ENCODE assay signal across 19 mouse cellular contexts in genomic region chr6:134885515-134885914, GRCm38 (mm10). TPM values are rescaled to one million over a fixed set of nuclear protein-coding genes. Genes with fewer than 3 reads are reported as not detected.
DNase-seq lines count a peak whose midpoint lies in the region; ATAC-seq and TF ChIP-seq lines count a peak whose summit lies in the region.
"Had no signal": no experiment of that assay in that cellular context is flagged by ENCODE, and none has a peak within 500 bp of the region (broad histone marks: within the 10 kb centered on the region; RNA-seq: fewer than 3 reads in every experiment).

No protein-coding gene starts in this region.

- 90% methylated on average over 2 of the region's 2 CpGs for WGBS in heart, embryonic 12.5 days
- 93% methylated on average over 2 of the region's 2 CpGs for WGBS in forebrain, embryonic 16.5 days
- 93% methylated on average over 2 of the region's 2 CpGs for WGBS in midbrain, embryonic 10.5 days
- 94% methylated on average over 2 of the region's 2 CpGs for WGBS in neural tube, embryonic 13.5 days
- 94% methylated on average over 2 of the region's 2 CpGs for WGBS in stomach, postnatal 0 days

- TF ChIP-seq CTCF in stomach, postnatal 0 days (IDR thresholded peaks at IDR 0.05; ENCODE audit: low read depth): no peak

- H3K27me3 ChIP-seq in heart, embryonic 12.5 days (replicated peaks): no peaks in the 10 kb centered on the region
- no peaks in the 10 kb centered on the region for H3K27me3 ChIP-seq in forebrain, embryonic 16.5 days (replicated peaks; ENCODE audit: control insufficient read depth, insufficient read depth, low read length)
- H3K27me3 ChIP-seq in midbrain, embryonic 10.5 days (ENCODE audit: low read depth, poor library complexity, severe bottlenecking): no peaks in the 10 kb centered on the region
- H3K27me3 ChIP-seq in neural tube, embryonic 13.5 days: no peaks in the 10 kb centered on the region
- H3K27me3 ChIP-seq in stomach, postnatal 0 days (ENCODE audit: control insufficient read depth, insufficient read depth, low read length): no peaks in the 10 kb centered on the region
- H3K27me3 ChIP-seq: CH12.LX; limb, embryonic 15.5 days had no signal

- H3K9me3 ChIP-seq in heart, embryonic 12.5 days (replicated peaks): no peaks in the 10 kb centered on the region
- H3K9me3 ChIP-seq in forebrain, embryonic 16.5 days (ENCODE audit: control insufficient read depth, low read length): no peaks in the 10 kb centered on the region
- no peaks in the 10 kb centered on the region for H3K9me3 ChIP-seq in midbrain, embryonic 10.5 days (replicated peaks)
- no peaks in the 10 kb centered on the region for H3K9me3 ChIP-seq in neural tube, embryonic 13.5 days
- H3K9me3 ChIP-seq in stomach, postnatal 0 days (ENCODE audit: control insufficient read depth, low read length): no peaks in the 10 kb centered on the region
- H3K9me3 ChIP-seq: embryonic facial prominence, embryonic 10.5 days; heart, embryonic 10.5 days; limb, embryonic 15.5 days had no signal

- H3K9ac ChIP-seq in heart, embryonic 12.5 days: no peak overlapping the region
- H3K9ac ChIP-seq in forebrain, embryonic 16.5 days (replicated peaks; ENCODE audit: low read depth, low read length): no peak overlapping the region
- peak overlapping the region; percentile 88; the same call in 1 of the 2 replicates for H3K9ac ChIP-seq in neural tube, embryonic 13.5 days
- no peak overlapping the region for H3K9ac ChIP-seq in stomach, postnatal 0 days (ENCODE audit: low read length)
- H3K9ac ChIP-seq: limb, embryonic 15.5 days had no signal

- H3K4me2 ChIP-seq in heart, embryonic 12.5 days: no peak overlapping the region
- H3K4me2 ChIP-seq in forebrain, embryonic 16.5 days (ENCODE audit: low read length): peak overlapping the region; percentile 59
- H3K4me2 ChIP-seq in neural tube, embryonic 13.5 days: peak overlapping the region; percentile 62
- H3K4me2 ChIP-seq in stomach, postnatal 0 days (replicated peaks; ENCODE audit: low read depth): no peak overlapping the region
- H3K4me2 ChIP-seq: limb, embryonic 15.5 days had no signal

- ATAC-seq in heart, embryonic 12.5 days (ENCODE audit: insufficient number of reproducible peaks, low FRiP score): no peak
- ATAC-seq in forebrain, embryonic 16.5 days: no peak
- ATAC-seq in neural tube, embryonic 13.5 days (ENCODE audit: low read depth): no peak
- no peak for ATAC-seq in megakaryocyte progenitor cell, adult 5-6 weeks (replicated peaks; ENCODE audit: poor library complexity)
- ATAC-seq in stomach, postnatal 0 days (ENCODE audit: low FRiP score, low TSS enrichment): no peak

- H3K4me3 ChIP-seq in heart, embryonic 12.5 days: no peak overlapping the region
- no peak overlapping the region for H3K4me3 ChIP-seq in forebrain, embryonic 16.5 days (replicated peaks; ENCODE audit: low read length)
- H3K4me3 ChIP-seq in midbrain, embryonic 10.5 days: peak overlapping the region; percentile 70; the same call in 1 of the 2 replicates
- peak overlapping the region; percentile 65; the same call in 1 of the 2 replicates for H3K4me3 ChIP-seq in neural tube, embryonic 13.5 days
- H3K4me3 ChIP-seq in stomach, postnatal 0 days (ENCODE audit: low read depth, low read length): no peak overlapping the region
- H3K4me3 ChIP-seq: embryonic facial prominence, embryonic 10.5 days; heart, embryonic 10.5 days; limb, embryonic 15.5 days had no signal

- peak; percentile 63 for DNase-seq in heart, adult 11 months
- no peak for DNase-seq in midbrain, embryonic 10.5 days (ENCODE audit: low spot score)
- no peak for DNase-seq in embryo, embryonic 9.5 days (ENCODE audit: extremely low spot score)
- DNase-seq in stomach, postnatal 0 days (ENCODE audit: low spot score): no peak
- DNase-seq: adrenal gland, adult 2 months; cerebellum, postnatal 25 days; gastrocnemius, postnatal 36 days; heart, postnatal 14 days; lung, adult 18-20 months; retina, postnatal 1 day; right cerebral cortex, postnatal 4 days had no signal

- H3K27ac ChIP-seq in heart, embryonic 12.5 days (ENCODE audit: poor library complexity, severe bottlenecking): no peak overlapping the region
- no peak overlapping the region for H3K27ac ChIP-seq in forebrain, embryonic 16.5 days (ENCODE audit: low read length)
- no peak overlapping the region for H3K27ac ChIP-seq in midbrain, embryonic 10.5 days (replicated peaks)
- H3K27ac ChIP-seq in neural tube, embryonic 13.5 days (replicated peaks): no peak overlapping the region
- H3K27ac ChIP-seq in stomach, postnatal 0 days (replicated peaks): no peak overlapping the region
- H3K27ac ChIP-seq: embryonic facial prominence, embryonic 10.5 days; heart, embryonic 10.5 days; limb, embryonic 15.5 days had no signal

- TF ChIP-seq EP300 in stomach, postnatal 0 days (optimal IDR thresholded peaks at IDR 0.05): no peak

- peaks cover 23% of the 10 kb centered on the region for H3K4me1 ChIP-seq in heart, embryonic 12.5 days (replicated peaks)
- peaks cover 47% of the 10 kb centered on the region for H3K4me1 ChIP-seq in forebrain, embryonic 16.5 days (replicated peaks; ENCODE audit: control insufficient read depth, insufficient read depth, low read length)
- peaks cover 60% of the 10 kb centered on the region for H3K4me1 ChIP-seq in midbrain, embryonic 10.5 days
- H3K4me1 ChIP-seq in neural tube, embryonic 13.5 days (replicated peaks): peaks cover 74% of the 10 kb centered on the region
- no peaks in the 10 kb centered on the region for H3K4me1 ChIP-seq in stomach, postnatal 0 days (replicated peaks; ENCODE audit: control insufficient read depth, insufficient read depth)

- H3K36me3 ChIP-seq in heart, embryonic 12.5 days: no peaks in the 10 kb centered on the region; the same call in 1 of the 2 replicates
- H3K36me3 ChIP-seq in forebrain, embryonic 16.5 days (ENCODE audit: control insufficient read depth, insufficient read depth): no peaks in the 10 kb centered on the region
- H3K36me3 ChIP-seq in midbrain, embryonic 10.5 days: peaks cover 46% of the 10 kb centered on the region
- peaks cover 13% of the 10 kb centered on the region for H3K36me3 ChIP-seq in neural tube, embryonic 13.5 days
- H3K36me3 ChIP-seq in stomach, postnatal 0 days (ENCODE audit: control insufficient read depth, insufficient read depth, low read length): no peaks in the 10 kb centered on the region
- H3K36me3 ChIP-seq: heart, embryonic 10.5 days; limb, embryonic 15.5 days had no signal

RNA-seq across cellular contexts. Expression of gene Gpr19, which starts 12.9 kb away (rescaled TPM):
- 9.0 and 10.2 TPM in 2 replicates for polyA plus RNA-seq in heart, embryonic 12.5 days (2016; fragmentation: Nextera tagmentation; extraction: Ambion mirVana)
- 44.4 and 48.9 TPM in 2 replicates for polyA plus RNA-seq in forebrain, embryonic 16.5 days (2015; fragmentation: Nextera tagmentation; extraction: Ambion mirVana)
- 32.3 and 37.7 TPM in 2 replicates for polyA plus RNA-seq in midbrain, embryonic 10.5 days (2016; fragmentation: Nextera tagmentation; extraction: Ambion mirVana)
- polyA plus RNA-seq in neural tube, embryonic 13.5 days (2015; fragmentation: Nextera tagmentation; extraction: Ambion mirVana): 37.1 and 39.1 TPM in 2 replicates
- total RNA-seq in megakaryocyte progenitor cell, adult 5-6 weeks (2015): 7.7 and 12.8 TPM in 2 replicates
- 7.2 and 7.6 TPM in 2 replicates for total RNA-seq in megakaryocyte progenitor cell, adult 5-6 weeks (2017)
- polyA plus RNA-seq in stomach, postnatal 0 days (2015; fragmentation: Nextera tagmentation; extraction: Ambion mirVana): 6.6 and 6.9 TPM in 2 replicates

RNA-seq across cellular contexts. Expression of gene Cdkn1b, which starts 34.7 kb away (rescaled TPM):
- 16.8 and 17.4 TPM in 2 replicates for polyA plus RNA-seq in heart, embryonic 12.5 days (2016; fragmentation: Nextera tagmentation; extraction: Ambion mirVana)
- polyA plus RNA-seq in forebrain, embryonic 16.5 days (2015; fragmentation: Nextera tagmentation; extraction: Ambion mirVana): 39.4 and 50.8 TPM in 2 replicates
- 15.5 and 20.9 TPM in 2 replicates for polyA plus RNA-seq in midbrain, embryonic 10.5 days (2016; fragmentation: Nextera tagmentation; extraction: Ambion mirVana)
- 21.7 and 24.1 TPM in 2 replicates for polyA plus RNA-seq in neural tube, embryonic 13.5 days (2015; fragmentation: Nextera tagmentation; extraction: Ambion mirVana)
- total RNA-seq in megakaryocyte progenitor cell, adult 5-6 weeks (2015): 20.1 and 21.1 TPM in 2 replicates
- 36.8 and 39.1 TPM in 2 replicates for total RNA-seq in megakaryocyte progenitor cell, adult 5-6 weeks (2017)
- 11.7 and 14.4 TPM in 2 replicates for polyA plus RNA-seq in stomach, postnatal 0 days (2015; fragmentation: Nextera tagmentation; extraction: Ambion mirVana)

RNA-seq across cellular contexts. Expression of gene Crebl2, which starts 55.6 kb away (rescaled TPM):
- 1.9 and 2.3 TPM in 2 replicates for polyA plus RNA-seq in heart, embryonic 12.5 days (2016; fragmentation: Nextera tagmentation; extraction: Ambion mirVana)
- 3.8 and 4.3 TPM in 2 replicates for polyA plus RNA-seq in forebrain, embryonic 16.5 days (2015; fragmentation: Nextera tagmentation; extraction: Ambion mirVana)
- polyA plus RNA-seq in midbrain, embryonic 10.5 days (2016; fragmentation: Nextera tagmentation; extraction: Ambion mirVana): 1.0 and 1.3 TPM in 2 replicates
- polyA plus RNA-seq in neural tube, embryonic 13.5 days (2015; fragmentation: Nextera tagmentation; extraction: Ambion mirVana): 3.5 and 4.1 TPM in 2 replicates
- total RNA-seq in megakaryocyte progenitor cell, adult 5-6 weeks (2015): 2.0 and 4.5 TPM in 2 replicates
- 2.5 and 4.1 TPM in 2 replicates for total RNA-seq in megakaryocyte progenitor cell, adult 5-6 weeks (2017)
- polyA plus RNA-seq in stomach, postnatal 0 days (2015; fragmentation: Nextera tagmentation; extraction: Ambion mirVana): 4.3 and 4.7 TPM in 2 replicates

Comparison
In these comparisons a context has a peak if more than half of its experiments do, and no peak if none do; other contexts are left out.
1. H3K4me2 ChIP-seq: peak in forebrain, embryonic 16.5 days (single experiment) and neural tube, embryonic 13.5 days (single experiment); none in heart, embryonic 12.5 days (single experiment) and stomach, postnatal 0 days (single experiment).
2. H3K4me3 ChIP-seq: peak in midbrain, embryonic 10.5 days (single experiment) and neural tube, embryonic 13.5 days (single experiment); none in heart, embryonic 12.5 days (single experiment), forebrain, embryonic 16.5 days (single experiment) and stomach, postnatal 0 days (single experiment).